Mouse (Mus musculus) v-Abl transformed pro-B cells (cell line): ENCODE results near the gene Hcn3.

ENCODE experiments used
- in situ Hi-C, 2 experiments: fragments of 400-800 bp; cut with MboI; formaldehyde crosslinking; loops; one replicate each; pipeline ENCODE4 v1.15.1; 2025; ENCODE audit not compliant: unreplicated experiment in 2 of 2

Hcn3 gene

GRCm38 (mm10) chr3:89156951-89157350, 3.0 kb downstream of the Hcn3 start:
- in situ Hi-C loops = loop anchor here (5.0 kb wide), 1 partner anchor 65 kb away; the partner anchor contains the start of gene Rusc1 (in 2 of the 2)

- in situ Hi-C loops = no loop called here
Observed at GRCm38 (mm10) chr3:89152084-89152835, 7.7 kb downstream of the Hcn3 start.

GRCm38 (mm10) chr3:89148567-89148966, 11.4 kb downstream of the Hcn3 start:
- in situ Hi-C loops = no loop called here

- in situ Hi-C loops = no loop called here
Observed at GRCm38 (mm10) chr3:89147979-89148311, 12.1 kb downstream of the Hcn3 start.

DNA sequence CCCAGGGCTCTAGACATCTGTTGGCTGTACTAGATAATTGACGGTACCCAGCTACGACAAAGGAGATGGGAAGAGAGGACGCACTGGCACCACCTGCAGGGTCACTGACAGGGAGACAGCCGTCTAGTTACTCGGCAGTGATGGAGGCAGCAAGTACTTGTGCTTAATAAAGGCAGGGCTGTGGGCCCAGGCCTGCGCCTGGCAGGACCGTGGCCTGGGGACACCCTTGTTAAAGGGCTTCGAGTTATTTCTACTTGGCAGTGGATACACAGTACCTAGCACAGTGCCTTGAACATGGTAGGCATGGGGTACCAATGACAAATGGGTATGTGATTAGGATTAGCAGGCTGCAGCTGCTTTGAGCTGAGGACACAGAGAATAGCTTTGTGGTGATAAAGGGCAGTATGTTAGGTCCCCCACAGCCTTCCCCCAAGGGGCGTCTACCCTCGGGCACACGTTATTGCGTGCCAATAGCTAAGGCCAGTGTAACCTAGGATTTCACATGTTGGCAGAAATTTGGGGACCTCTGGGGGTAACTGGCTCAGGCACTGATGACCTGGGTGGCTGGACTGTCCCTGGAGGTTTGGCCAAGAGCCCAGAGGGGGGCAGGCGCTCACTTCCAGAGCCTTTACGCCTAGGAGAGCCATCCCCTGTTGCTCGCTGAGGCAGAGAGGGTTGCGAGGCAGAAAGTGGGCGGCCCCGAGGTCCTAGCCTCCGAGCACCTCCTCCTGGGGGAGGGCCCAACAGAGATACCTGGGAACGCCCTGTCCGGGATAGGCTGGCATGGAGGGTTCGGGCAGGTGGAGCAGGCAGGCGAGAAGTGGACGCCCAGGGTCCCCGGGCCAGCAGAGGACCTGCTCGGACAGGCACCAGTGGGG, 12.7 kb downstream of the Hcn3 start:
- in situ Hi-C loops = no loop called here

DNA sequence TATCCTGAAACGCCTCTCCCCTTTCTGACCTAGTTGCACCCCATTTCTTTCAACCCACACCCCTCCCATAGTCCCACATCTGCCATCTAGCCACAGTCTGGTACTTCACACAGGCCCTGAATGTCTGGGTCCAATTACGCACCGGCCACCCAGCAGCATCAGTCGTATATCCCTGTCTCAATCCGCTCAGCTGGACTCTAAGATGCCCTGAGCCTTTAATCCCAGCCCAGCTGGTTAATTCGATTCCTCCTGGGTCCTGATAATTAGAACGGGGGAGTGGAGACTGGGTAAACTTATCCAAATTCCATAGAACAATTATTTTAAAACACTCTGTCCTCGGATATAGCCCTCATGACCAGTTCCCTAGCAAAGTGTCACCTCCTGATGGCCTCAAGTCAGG, 14.4 kb downstream of the Hcn3 start:
- in situ Hi-C loops = no loop called here

GRCm38 (mm10) chr3:89144821-89145220, 15.2 kb downstream of the Hcn3 start:
- in situ Hi-C loops = no loop called here

DNA sequence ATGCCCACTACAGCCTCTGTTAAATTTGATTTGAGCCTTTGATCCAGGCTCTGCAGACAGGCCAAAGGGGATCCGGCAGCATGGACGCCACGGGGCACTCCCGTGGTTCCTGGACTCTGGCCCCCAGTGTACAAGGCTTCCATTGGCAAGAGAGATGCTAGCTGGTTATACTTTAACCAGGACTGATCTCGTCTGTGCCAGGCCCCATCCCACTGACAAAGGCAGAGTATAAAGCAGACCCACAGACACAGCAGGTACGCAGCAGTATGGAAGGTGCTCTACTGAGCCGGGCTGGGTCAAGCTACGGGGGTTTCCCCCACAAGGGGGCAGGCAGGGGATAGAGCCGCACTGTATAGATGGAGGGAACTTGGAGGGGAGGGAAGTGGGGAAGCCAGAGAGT, 23.6 kb downstream of the Hcn3 start:
- in situ Hi-C loops = no loop called here

DNA sequence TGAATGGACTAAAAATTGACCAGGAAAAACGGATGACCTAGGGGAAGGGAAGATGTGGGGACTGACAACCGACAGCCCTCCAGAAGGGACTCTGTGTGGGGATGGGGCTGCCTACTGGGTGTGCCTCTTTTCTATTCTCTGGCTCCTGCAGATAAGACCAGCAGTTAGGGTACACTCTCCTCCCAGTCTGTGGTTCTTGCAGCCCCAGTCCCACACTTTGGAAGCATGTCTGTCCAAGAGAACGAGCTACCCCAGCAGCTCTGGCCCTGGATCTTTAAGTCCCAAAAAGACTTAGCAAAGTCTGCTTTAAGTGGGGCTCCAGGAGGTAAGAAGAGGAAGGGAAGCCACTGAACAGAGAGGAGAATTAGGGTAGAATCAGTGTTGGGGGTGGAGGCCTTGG, 24.0 kb downstream of the Hcn3 start, which contains the start of gene Pklr:
Gene Pklr, plus strand, starts transcription at position 185 of the 400 bp plus-strand sequence.
- in situ Hi-C loops = no loop called here

DNA sequence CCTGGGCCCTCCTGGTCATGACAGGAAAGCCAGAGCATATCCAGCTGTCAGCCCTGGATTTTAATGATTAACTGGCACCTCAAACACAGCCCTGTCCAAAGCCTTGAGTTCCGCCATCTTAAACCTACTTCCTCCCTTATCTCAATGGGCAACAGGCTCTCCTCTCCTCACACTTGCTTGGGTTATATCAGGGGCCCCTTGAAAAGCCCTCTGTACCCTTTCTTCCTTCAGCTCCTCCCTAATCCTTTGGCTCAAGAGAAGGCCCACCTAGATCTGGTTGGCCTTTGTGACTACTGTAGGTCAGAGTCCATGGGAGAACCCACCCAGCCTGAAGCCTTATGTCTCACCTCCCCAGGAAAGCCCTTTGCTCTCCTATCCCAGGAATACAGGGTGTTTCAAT, 26.2 kb downstream of the Hcn3 start:
- in situ Hi-C loops = no loop called here

GRCm38 (mm10) chr3:89133063-89133450, 26.9 kb downstream of the Hcn3 start:
- in situ Hi-C loops = no loop called here

DNA sequence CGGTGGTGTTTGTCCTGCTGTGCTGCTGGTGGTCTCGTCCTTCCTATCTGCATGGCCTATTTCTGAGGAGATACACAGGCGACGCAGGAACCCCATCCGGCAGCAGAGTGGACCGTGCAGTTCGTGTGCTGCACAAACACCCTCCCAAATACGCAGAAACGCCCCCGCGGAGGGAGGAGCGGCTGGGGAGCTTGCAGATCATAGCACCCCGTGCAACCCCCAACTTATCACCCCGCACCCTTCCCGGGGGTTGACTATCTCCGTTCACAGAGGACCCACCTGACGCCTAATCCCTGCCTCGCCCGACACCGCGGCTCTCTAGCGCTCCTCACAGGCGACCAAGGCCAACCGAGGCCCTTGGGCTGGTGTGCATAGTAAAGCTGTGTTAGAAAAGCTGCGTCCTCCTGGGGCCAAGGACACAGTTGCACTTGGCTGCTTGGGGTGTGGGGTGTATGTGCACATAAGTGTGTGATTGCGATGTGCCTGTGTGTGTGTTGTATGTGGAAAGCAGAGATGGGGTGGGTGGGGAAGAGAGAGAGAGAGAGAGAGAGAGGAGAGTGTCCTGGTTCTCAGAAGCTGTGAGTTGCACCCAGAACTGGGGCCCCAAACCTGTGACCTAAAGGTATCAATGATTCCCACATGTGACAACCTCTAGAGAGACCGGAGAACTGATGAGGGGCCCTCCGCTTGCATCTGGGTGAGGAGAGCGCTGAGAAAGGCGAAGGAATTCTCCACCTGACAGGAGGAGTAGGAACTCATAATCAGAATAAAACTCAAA, 27.5 kb downstream of the Hcn3 start:
- in situ Hi-C loops = no loop called here

- in situ Hi-C loops = no loop called here
Observed at GRCm38 (mm10) chr3:89131816-89132215, 28.2 kb downstream of the Hcn3 start.

DNA sequence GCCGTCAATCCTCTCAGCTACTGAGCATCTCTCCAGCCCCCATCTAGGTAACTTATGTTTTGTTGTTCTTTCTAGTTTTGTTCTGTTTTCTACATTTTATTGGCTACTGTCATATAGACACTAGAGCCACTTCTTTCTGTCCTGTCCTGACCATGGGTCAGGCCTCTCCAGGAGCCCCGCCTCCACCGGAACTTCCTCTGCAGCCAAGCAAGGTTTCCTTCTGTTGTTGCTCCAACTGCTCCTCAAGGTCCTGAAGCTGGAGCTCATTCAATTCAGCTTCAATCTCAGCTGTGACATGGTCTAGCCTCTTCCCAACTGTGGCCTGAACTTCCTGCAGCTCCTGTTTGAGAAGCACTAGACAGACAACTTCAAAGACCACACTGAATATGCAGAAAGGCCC, 30.1 kb downstream of the Hcn3 start:
- in situ Hi-C loops = no loop called here

DNA sequence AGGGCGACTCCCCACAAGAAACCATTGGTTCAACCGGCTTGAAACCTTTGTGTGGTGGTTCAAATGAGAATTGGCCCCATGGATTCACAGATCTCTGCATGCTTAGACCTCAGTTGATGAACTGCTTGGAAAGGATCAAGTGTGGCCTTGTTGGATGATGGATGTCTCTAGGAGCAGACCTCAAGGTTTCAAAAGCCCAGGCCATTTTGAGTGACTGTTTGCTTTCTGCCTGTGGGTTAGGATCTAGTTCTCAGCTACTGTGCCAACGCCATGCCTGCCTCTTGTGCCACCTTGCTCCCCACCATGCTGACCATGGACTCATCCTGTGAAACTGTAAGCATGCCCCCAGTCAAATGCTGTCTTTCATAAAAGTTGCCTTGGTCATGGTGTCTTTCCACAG, 34.0 kb downstream of the Hcn3 start:
- in situ Hi-C loops = no loop called here

DNA sequence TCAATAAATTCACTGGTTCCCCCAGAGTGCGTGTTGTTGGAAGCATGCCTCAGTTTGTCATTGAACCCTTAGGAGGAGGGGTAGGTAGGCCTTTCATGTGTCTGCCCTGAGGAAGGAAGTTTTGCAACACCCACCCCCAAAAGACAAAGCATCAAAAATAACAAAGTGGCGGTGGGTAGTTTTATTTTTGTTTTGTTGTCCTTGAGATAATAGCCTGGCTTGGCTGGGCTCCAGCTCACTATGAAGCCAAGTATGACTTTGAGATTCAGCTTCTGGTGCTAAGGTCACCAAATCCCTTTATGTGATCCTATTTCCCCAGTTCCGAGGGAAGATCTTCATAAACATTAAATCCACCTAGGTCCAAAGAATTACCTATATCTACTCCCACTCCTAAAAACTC, 35.8 kb downstream of the Hcn3 start:
- in situ Hi-C loops = no loop called here

GRCm38 (mm10) chr3:89123313-89123712, 36.7 kb downstream of the Hcn3 start:
- in situ Hi-C loops = no loop called here

DNA sequence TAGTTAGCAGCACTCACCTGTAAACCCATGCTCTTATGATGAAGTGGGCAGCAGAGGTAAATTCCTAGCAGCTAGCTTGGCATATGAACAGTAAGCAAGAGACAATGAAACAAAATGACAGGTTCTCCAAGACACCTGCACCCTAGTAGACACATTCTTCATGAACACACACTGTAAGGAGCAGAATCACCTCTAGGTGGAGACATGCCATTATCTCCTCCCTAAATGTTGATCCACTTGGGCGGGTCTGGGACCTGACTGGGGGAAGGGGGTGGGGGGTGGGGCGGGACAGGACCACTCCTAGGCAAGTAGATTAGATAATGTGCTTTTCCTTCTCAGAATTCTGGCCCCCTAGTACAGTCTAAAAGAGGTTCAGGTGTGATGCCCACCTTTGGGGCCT, 44.5 kb downstream of the Hcn3 start:
- in situ Hi-C loops = no loop called here

GRCm38 (mm10) chr3:89113058-89113457, 46.9 kb downstream of the Hcn3 start:
- in situ Hi-C loops = no loop called here

- in situ Hi-C loops = no loop called here
Observed at GRCm38 (mm10) chr3:89108146-89108545, 51.9 kb downstream of the Hcn3 start.

GRCm38 (mm10) chr3:89107545-89107944, 52.5 kb downstream of the Hcn3 start:
- in situ Hi-C loops = no loop called here
